Mouse (Mus musculus): ENCODE results near the gene Cfap126. TPM values are rescaled to one million over a fixed set of nuclear protein-coding genes. Genes with fewer than 3 reads are reported as not detected.
"Not testable (repeated sequence)": the region's sequence is repeated elsewhere in the genome, so short reads cannot be mapped to it uniquely, and the experiment has no call there.

The Cfap126 gene
- total RNA-seq, 2 experiments from 2014 or later = 0.34 to 0.69 TPM

DNA sequence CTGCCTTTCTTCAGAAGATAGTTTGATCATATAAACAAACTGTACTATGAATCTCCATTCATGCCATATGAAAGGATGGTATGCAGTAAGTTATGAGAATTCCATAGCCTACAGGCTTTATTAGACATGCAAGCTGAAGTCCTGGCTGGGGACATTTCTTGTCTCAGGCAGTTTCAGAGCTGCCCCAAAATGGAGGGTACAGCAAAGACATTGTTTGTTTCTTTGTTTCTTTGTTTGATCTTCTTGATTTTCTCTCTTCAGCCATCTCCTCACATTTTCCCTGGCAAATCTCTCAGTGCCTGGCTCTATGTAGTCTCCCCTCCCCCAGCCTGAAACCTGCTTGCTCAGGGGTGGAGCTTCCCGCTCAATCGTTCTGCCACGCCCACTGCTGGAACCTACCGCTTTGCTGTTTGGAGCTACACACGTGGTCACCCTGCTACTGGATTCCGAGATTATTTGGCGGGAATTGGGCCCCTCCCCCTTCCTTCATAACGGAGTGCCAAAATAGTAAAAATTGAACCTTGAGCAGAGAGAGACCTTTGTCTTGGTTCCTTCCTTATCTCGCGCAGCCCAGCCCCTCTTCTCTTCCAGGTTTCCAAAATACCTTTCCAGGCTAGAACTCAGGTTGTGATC lies 25.4 kb upstream of the Cfap126 start:
- intact Hi-C loops (cut with DNase I) = not testable (repeated sequence)

DNA sequence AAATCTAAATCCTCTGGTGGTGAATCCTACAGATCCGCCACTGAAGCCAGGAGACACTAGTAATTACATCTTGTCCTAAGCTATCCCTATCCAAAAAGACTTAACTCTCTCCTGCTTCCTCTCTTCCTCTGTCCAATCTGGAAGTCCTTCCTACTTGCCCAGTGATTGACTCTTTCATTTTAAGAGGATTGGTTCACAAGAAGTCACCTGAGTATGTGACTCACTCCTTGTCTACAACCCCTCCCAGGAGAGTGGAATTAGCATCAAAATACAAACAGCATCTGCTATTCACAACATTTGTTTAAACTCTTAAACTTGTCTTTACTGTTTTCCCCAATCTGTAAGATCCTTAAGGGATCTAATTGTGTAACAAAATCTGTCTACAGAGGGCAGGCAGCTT lies 23.8 kb upstream of the Cfap126 start:
- DNase-seq (ENCODE audit: extremely low spot score in 1 of 2, low spot score in 2 of 2) = no peak
- intact Hi-C loops (cut with DNase I) = no loop called here

More for the DNA sequence above, 25.4 kb upstream of the Cfap126 start:
- not testable (repeated sequence) for DNase-seq (ENCODE audit: extremely low spot score in 1 of 2, low spot score in 2 of 2)

DNA sequence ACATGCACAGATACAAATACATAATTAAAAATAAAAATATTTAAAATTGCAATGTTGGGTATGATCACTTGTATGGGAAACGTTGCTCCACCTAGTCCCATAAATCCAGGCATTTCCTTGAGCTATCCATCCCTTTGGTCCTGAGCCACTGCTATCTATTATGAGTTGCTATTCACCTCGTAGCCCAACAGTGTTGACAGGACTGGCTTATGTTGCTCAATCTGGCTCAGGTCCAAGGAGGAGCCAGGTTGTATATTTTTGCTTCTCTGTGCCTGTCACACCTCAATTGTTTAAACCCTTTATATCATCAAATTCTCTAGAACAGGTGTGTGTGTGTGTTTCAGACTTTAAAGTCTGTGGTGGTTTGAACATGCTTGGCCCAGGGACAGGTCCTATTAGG lies 23.0 kb upstream of the Cfap126 start:
- DNase-seq (ENCODE audit: extremely low spot score in 1 of 2, low spot score in 2 of 2) = no peak
- intact Hi-C loops (cut with DNase I) = no loop called here

DNA sequence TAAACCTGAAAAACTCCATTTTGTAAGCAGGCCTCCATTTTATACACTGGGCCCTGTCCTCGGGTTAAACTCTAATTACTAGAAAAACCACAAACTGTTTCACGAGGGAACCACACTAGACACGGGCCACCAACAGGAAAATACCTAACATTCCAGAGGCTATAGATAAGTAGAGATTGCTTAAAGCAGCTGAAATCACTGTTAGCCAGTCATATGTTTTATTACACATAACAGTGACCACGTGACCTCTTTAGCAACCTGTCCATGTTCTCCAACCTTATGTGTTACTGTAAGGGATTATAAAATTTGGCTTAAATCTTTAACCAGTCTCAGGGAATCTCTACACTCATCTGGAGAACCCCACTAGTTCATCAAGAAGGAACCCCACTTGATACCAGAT lies 19.3 kb upstream of the Cfap126 start:
- intact Hi-C loops (cut with DNase I) = no loop called here
- no peak for DNase-seq (ENCODE audit: extremely low spot score in 1 of 2, low spot score in 2 of 2)

DNA sequence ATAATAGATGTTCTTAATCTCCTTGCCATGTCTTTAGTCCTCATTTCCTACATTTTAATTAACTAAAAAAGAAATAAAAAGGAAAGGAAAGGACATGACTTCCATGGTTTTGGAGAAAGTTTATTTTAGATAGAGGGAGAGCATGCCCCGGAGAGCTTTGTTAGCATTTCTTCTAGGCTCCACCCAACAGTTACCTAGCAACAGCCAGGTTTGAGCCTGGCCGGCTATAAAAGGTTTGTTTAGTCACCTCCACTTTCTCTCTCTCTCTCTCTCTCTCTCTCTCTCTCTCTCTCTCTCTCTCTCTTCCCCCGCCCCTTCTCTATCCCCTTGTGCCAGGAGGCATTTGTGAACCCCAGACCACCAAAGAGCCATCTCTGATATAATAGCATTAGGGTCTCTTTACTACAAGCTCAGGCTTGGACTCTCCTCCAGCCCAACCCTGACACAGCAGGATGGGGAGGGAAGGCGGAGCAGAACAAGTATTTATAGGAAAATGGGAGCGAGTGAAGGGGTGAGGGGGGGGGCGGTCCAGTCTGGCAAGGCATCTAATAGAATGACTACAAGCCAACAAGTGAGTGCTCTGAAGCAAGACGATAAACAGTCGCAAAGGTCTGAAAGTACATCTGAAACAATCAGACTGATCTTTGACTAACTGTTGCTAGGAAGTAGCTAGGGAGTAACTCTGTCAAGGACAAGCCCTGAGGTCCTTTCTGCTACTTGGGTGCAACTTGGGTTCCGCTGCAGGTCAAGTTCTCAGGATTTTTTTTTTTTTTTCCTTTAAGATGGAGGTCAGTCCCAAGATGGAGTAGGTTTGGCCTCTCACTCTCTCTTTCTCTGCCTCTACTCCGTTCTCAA lies 17.4 kb upstream of the Cfap126 start:
- intact Hi-C loops (cut with DNase I) = no loop called here
- DNase-seq (ENCODE audit: extremely low spot score in 1 of 2, low spot score in 2 of 2) = no peak

DNA sequence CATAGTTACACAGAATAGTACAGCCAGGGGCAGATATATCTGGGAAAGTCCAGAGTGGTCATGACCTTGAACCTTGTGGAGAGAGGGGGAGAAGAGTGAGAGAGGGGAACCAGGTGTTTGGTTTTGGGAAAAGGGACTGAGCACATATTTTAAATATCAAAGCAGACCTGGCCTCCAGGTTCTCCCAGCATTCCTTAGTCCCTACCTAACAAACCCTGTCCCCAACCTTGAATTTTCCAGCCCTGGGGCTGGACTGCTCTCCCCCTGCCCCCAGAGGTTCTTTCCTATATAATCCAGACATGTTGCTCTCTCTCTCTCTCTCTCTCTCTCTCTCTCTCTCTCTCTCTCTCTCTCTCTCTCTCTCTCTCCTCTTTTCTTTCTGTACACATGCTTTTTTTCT lies 16.6 kb upstream of the Cfap126 start:
- intact Hi-C loops (cut with DNase I) = no loop called here

DNA sequence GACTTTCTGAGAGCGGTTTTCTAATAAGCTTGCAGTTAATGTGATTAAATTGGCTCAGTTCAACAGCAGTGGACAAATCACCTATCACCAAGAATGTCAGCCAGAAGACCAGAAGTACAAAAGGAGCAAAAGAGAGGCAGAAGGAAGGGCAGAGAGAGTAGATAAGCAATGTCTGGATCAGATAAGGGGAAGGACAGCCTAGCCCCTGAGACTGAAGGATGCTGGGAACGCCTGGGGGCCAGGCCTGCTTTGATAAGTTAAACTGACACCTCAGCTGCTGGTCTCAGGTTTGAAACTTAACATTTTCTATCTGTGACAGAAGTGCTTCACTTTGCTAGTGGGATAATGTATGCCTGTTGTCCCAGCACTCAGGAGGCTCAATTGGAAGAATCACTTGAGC lies 16.1 kb upstream of the Cfap126 start:
- intact Hi-C loops (cut with DNase I) = no loop called here
- DNase-seq (ENCODE audit: extremely low spot score in 1 of 2, low spot score in 2 of 2) = no peak

More for the DNA sequence above, 16.6 kb upstream of the Cfap126 start:
- no peak for DNase-seq (ENCODE audit: extremely low spot score in 1 of 2, low spot score in 2 of 2)

DNA sequence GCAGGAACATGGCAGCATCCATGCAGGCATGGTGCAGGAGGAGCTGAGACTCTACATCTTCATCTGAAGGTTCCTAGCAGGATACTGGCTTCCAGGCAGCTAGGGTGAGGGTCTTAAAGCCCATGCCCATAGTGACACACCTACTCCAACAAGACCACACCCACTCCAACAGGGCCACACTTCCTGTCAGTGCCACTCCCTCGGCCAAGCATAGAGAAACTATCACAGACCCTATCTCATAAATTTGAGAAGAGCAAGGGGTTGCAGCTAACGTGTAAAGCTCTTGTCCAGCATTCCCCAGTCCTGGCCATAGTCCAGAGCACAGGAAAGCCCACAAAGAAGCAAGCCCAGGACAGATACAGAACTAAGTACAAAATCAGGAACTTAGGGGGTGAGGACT lies 12.7 kb upstream of the Cfap126 start:
- intact Hi-C loops (cut with DNase I) = no loop called here
- no peak for DNase-seq (ENCODE audit: extremely low spot score in 1 of 2, low spot score in 2 of 2)

DNA sequence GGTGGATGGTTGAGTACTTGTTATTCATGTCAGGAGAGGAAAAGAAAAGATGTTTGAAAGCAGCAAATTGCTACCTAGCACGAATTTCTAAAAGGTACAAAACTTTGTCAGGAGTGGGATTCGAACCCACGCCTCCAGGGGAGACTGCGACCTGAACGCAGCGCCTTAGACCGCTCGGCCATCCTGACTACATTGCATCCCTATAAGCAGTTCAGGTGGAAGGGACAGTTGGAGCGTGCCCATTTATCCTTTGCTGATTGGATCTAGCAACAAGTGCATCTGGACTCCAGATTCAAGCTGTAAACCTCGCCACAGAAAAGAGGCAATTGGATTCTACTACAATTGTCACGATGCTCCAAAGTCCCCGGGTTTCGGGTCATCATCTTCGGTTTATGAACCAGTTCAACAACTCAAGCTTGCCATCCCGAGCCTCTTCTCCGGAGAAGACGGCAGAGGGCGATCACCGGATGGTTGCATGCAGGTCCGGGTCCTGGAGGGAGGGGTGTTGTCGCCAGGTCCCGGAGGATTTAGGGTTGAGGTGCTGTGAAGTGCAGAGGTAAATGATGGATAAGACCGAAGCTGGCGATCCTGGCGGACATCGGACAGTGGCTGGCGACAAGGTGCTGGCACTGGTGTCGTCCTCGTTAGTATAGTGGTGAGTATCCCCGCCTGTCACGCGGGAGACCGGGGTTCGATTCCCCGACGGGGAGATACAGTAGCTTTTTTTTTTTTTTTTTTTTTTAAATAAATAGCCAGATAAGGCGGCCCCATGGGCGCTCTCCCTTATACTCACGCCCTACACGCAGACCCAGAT lies 11.8 kb upstream of the Cfap126 start:
- intact Hi-C loops (cut with DNase I) = loop anchor here (2.0 kb wide), 1 partner anchor 63 kb away; no protein-coding TSS in a partner anchor
- peak; percentile 85 to 87 for DNase-seq (ENCODE audit: extremely low spot score in 1 of 2, low spot score in 2 of 2)

DNA sequence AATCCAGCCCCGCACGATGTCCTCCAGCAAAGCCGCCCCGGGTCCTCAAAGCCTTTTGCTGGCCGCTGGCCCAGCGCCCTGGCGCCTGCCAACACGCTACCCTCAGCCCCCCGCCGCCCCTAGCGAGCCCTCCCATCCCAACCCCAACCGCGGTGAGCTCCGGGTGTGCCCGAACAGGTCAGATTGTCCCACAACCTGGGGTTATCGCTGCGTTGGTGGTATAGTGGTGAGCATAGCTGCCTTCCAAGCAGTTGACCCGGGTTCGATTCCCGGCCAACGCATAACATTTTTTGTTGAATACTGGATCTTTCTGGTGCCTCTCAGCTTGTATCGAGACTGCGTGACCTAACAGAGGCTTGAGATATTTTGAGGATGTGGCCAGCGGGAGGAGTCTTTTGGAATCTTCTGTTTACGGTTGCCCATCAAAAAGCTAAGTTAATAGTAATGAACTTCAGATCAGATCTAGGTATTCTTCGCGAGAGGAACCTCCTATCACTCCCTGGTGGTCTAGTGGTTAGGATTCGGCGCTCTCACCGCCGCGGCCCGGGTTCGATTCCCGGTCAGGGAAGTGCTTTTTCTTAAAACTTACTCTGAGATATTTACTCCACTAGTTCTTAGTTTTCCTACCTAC lies 11.1 kb upstream of the Cfap126 start:
- intact Hi-C loops (cut with DNase I) = loop anchor here (2.0 kb wide), 1 partner anchor 64 kb away; no protein-coding TSS in a partner anchor
- peak; percentile 83 to 87 for DNase-seq (ENCODE audit: extremely low spot score in 1 of 2, low spot score in 2 of 2)

DNA sequence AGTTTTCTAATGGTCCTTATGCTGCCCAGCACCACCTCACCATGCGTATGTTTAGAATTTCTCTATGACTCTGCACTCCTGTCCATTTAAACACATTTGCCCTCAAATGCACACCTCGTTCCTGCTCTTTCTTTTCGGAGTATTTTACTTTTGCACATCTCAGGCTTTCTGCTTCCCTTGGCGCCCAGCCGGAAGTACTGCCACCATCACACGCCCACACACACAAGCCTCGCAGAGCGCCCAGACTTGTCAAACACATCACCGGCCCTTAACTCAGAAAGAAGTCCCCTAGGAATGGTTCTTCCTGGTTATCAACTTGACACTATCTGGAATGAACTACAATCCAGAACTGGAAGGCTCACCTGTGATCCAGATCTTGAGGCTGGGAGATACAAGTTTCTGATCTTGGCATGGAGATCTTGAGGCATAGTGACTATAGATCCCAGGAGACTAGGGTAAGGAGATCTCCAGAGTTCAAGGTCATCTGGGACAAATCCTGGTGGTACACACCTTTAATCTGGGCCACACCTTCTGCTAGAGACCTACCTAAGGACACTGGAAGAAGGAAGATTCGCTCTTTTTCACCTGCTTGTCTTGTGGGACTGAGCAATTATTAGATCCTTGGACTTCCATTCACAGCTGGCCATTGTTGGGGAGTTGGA lies 10.4 kb upstream of the Cfap126 start:
- intact Hi-C loops (cut with DNase I) = loop anchor here (2.0 kb wide), 1 partner anchor 65 kb away; no protein-coding TSS in a partner anchor
- peak; percentile 57 to 61 for DNase-seq (ENCODE audit: extremely low spot score in 1 of 2, low spot score in 2 of 2)

DNA sequence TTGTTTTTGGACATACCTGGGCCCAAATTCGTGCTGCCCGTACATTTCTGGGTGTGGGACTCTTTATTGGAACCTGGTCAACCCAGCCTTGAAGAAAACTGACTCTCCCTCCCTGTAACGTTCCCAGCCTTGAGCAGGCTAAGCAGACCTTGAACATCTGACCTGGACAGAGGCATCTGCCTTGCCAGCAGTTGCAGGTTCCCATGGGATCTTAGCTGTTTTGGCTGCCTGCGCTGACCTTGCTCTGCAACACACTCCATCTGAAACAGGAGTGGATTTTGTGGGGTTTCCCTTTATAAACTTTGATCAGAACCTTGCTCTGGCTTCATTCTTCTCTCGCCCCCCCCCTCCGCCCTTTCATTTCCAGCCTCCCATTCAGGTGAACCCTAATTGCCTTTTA lies 8.5 kb upstream of the Cfap126 start:
- intact Hi-C loops (cut with DNase I) = no loop called here
- DNase-seq (ENCODE audit: extremely low spot score in 1 of 2, low spot score in 2 of 2) = no peak

DNA sequence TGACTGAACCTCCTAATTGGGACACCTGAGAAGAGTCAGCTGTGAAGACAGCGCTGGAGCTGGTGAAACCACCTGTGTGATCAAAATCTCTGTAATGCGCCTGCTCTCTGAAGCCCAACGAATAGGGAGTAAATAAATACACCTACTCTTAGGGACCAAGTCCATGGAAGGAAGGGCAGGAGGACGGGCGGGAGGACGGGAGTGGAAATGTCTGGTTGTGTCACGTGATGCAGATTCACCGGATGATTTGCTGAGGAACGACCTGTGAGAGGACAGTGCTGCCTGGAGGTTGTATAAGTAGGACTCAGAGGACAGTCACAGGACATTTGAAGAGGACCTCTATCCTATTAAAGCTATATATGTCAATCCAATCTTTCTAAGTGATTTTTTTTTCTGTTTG lies 4.1 kb upstream of the Cfap126 start:
- no peak for DNase-seq (ENCODE audit: extremely low spot score in 1 of 2, low spot score in 2 of 2)
- intact Hi-C loops (cut with DNase I) = loop anchor here (5.0 kb wide), 2 partner anchors 143 to 212 kb away; partner anchors contain the start of genes Adamts4 and Ndufs2

DNA sequence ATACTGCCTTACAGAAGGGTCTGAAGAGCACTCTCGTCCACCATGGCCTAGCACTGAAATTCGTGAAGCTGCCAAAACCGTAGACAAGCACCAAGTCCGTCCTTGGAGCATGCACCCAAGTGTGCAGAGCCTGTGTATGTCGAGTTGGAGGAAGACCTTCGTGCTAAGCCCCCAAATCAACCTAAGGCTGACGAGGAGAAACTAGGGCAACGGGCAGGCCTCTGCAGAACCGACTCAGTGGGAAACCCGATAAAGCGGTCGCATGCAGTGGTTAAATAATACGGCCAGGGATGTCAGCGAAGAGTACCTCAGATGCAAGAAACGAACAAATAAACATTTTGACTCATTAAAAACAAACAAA lies 3.1 kb upstream of the Cfap126 start:
- DNase-seq (ENCODE audit: extremely low spot score in 1 of 2, low spot score in 2 of 2) = no peak
- intact Hi-C loops (cut with DNase I) = loop anchor here (5.0 kb wide), 2 partner anchors 142 to 213 kb away; partner anchors contain the start of genes Adamts4 and Ndufs2

DNA sequence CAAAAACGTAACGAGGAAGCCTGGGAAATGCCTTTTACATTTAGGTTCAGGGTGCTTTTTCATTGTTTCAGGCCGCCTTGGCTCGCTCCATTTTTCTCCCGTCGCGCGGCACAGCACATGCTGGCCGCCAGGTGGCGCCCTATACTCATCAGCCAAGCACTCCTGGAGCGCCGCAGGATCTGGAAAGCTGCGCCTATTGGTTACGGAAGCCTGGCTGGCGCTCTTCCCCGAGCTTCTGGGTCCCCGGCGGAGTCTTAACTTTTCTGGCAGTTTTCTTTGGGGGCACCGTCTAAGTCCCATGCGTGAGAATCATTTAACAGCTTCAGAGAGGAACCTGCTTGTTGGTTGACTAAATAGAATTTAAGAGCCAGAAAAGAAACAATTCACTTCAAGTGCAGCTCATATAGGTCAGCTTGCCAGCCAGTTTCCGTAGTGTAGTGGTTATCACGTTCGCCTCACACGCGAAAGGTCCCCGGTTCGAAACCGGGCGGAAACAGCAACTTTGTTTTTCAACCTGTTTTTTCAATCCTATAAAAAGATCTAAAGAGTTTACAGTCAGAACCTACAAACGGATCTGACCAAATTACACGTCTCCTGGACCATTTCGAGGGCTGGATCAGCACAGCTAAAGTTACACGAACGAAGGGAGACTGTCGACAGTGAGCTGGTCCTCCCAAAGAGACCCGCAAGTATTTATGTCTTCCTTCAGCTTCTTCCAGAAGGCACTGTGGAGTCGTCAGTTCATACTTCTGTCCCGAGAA lies 2.5 kb upstream of the Cfap126 start:
- intact Hi-C loops (cut with DNase I) = loop anchor here (5.0 kb wide), 2 partner anchors 141 to 214 kb away; partner anchors contain the start of genes Adamts4 and Ndufs2

DNA sequence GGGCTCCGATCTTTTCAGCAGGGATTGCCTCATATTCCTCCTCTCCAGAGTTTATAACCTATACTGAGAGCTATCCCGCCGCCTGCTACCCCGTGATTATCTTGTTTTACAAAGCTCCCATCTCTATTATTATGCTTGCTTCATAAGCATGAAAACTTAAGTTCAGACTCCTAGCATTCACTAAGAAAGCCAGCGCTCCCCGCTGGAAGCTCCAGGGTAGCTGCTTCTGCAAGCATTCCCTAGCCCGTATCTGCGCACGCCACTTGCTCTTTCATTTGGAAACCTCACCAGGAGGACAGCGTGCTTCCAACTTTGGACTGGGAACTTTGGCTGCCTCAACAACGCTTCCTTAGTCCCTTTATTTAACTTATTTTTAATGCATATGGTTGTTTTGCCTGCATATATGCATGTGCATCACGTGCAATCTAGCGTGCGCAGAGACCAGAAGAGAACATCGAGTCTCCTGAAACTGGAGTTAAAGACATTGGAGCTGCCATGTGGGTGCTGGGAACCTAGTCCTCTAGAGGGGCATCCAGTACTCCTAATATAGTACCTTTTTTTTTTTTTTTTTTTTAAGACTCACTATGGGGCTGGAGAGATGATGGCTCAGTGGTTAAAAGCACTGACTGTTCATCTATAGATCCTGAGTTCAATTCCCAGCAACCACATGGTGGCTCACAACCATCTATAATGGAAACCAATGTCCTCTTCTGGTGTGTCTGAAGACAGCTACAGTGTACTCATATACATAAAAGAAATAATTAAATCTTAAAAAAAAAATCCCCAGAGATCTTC lies 1.7 kb upstream of the Cfap126 start:
- intact Hi-C loops (cut with DNase I) = loop anchor here (5.0 kb wide), 2 partner anchors 140 to 215 kb away; partner anchors contain the start of genes Adamts4 and Ndufs2
- peak; percentile 34 to 65 for DNase-seq (ENCODE audit: extremely low spot score in 1 of 2, low spot score in 2 of 2)

More for the DNA sequence above, 2.5 kb upstream of the Cfap126 start:
- DNase-seq (ENCODE audit: extremely low spot score in 1 of 2, low spot score in 2 of 2) = peak; percentile 94

DNA sequence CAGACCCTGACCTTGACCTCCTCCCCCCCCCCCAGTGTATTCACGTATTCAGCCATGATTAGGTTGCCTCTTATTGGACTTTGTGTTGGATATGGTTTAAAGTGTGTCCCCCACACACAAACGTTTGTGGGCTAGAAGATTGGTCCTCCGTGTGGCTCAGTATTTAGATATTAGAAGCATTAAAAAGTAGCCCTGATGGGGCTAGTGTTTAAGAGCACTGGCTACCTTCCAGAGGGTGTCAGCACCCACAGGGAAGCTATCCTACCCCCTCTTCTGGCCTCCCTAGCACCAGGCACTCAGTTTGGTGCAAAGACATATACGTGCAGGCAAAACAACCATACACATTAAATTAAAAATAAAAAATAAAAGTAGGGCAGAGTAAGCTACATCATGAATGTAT lies 732 bp upstream of the Cfap126 start:
- intact Hi-C loops (cut with DNase I) = loop anchor here (5.0 kb wide), 2 partner anchors 139 to 216 kb away; partner anchors contain the start of genes Adamts4 and Ndufs2
- no peak for DNase-seq (ENCODE audit: extremely low spot score in 1 of 2, low spot score in 2 of 2)
